Mouse (Mus musculus) CH12.LX (cell line): ENCODE data around the gene Kcnh2. TPM values are rescaled to one million over a fixed set of nuclear protein-coding genes. Genes with fewer than 3 reads are reported as not detected.

ENCODE experiments used
- DNase-seq: peaks from one replicate; pipeline ENCODE4 v3.0.0-alpha.2; 2013; ENCODE audit errors: extremely low read depth
- H3K27ac ChIP-seq: 2 replicates; pipeline ENCODE4 v1.5.1; 2012; ENCODE audit warnings: low read depth, mild to moderate bottlenecking, control low read depth, moderate library complexity; ENCODE audit not compliant: insufficient read depth
- H3K27me3 ChIP-seq: replicated peaks from 2 replicates; pipeline ENCODE3; 2012; ENCODE audit warnings: inconsistent platforms
- H3K36me3 ChIP-seq, 2 experiments: replicated peaks in 1 of 2; 2 replicates each; pipeline versions ENCODE3 to v1.6.1; 2012; ENCODE audit warnings: inconsistent platforms in 1 of 2, low read length in 1 of 2, mild to moderate bottlenecking in 1 of 2, mixed read lengths in 1 of 2, moderate library complexity in 1 of 2; ENCODE audit not compliant: control insufficient read depth in 1 of 2, insufficient read depth in 1 of 2
- H3K4me1 ChIP-seq, 2 experiments: 2 replicates each; pipeline ENCODE4 v1.6.1; 2012; ENCODE audit warnings: inconsistent platforms in 1 of 2, moderate library complexity in 1 of 2; ENCODE audit not compliant: insufficient read depth in 2 of 2, control insufficient read depth in 1 of 2
- H3K4me2 ChIP-seq: 2 replicates; pipeline ENCODE4 v1.6.1; 2012; ENCODE audit warnings: low read depth, mild to moderate bottlenecking, control low read depth; ENCODE audit not compliant: poor library complexity, insufficient read depth, severe bottlenecking
- H3K4me3 ChIP-seq, 3 experiments: fragments of 150-350 bp in 1 of 3; sonication (generic) in 1 of 3; replicated peaks in 1 of 3; 2 replicates each; pipeline versions ENCODE3 to v1.5.1; 2011 to 2012; ENCODE audit warnings: low read depth in 2 of 3, low read length in 2 of 3, mild to moderate bottlenecking in 2 of 3, moderate library complexity in 2 of 3, control low read depth in 1 of 3, improper control_type of control experiment in 1 of 3, inconsistent platforms in 1 of 3, mixed read lengths in 1 of 3; ENCODE audit not compliant: poor library complexity in 1 of 3
- H3K79me2 ChIP-seq: replicated peaks from 2 replicates; pipeline ENCODE4 v1.6.1; 2012; ENCODE audit warnings: mild to moderate bottlenecking, moderate library complexity; ENCODE audit not compliant: control insufficient read depth, poor library complexity, insufficient read depth, severe bottlenecking; ENCODE audit errors: extremely low read depth
- H3K9ac ChIP-seq: 2 replicates; pipeline ENCODE4 v1.6.1; 2012; ENCODE audit warnings: low read depth, mild to moderate bottlenecking, control low read depth, moderate library complexity; ENCODE audit not compliant: insufficient read depth
- H3K9me3 ChIP-seq: replicated peaks from 2 replicates; pipeline ENCODE3; 2012; ENCODE audit warnings: low read length, inconsistent platforms, mixed read lengths
- ELF1 ChIP-seq: IDR thresholded peaks from 2 replicates; pipeline ENCODE4 v1.6.1; 2014; ENCODE audit warnings: low read depth, mild to moderate bottlenecking, inconsistent platforms, low read length, improper control_type of control experiment
- EP300 ChIP-seq: IDR thresholded peaks from 2 replicates; pipeline ENCODE4 v1.6.1; 2011; ENCODE audit warnings: low read length, improper control_type of control experiment
- ETS1 ChIP-seq: conservative IDR thresholded peaks from 2 replicates; pipeline ENCODE4 v1.6.1; 2012; ENCODE audit warnings: low read depth, mild to moderate bottlenecking, inconsistent platforms, low read length, improper control_type of control experiment, moderate library complexity
- GABPA ChIP-seq: IDR thresholded peaks from 2 replicates; pipeline ENCODE4 v1.6.1; 2012; ENCODE audit warnings: low read depth, low read length, improper control_type of control experiment, inconsistent platforms; ENCODE audit not compliant: insufficient replicate concordance
- HCFC1 ChIP-seq: IDR thresholded peaks from 2 replicates; pipeline ENCODE4 v1.6.1; 2012; ENCODE audit warnings: low read depth, mild to moderate bottlenecking, inconsistent platforms, low read length, improper control_type of control experiment
- JUN ChIP-seq: IDR thresholded peaks from 2 replicates; pipeline ENCODE4 v1.6.1; 2011; ENCODE audit warnings: low read depth, mild to moderate bottlenecking, low read length, improper control_type of control experiment, moderate library complexity; ENCODE audit not compliant: insufficient read depth
- JUND ChIP-seq: conservative IDR thresholded peaks from 2 replicates; pipeline ENCODE4 v1.6.1; 2011; ENCODE audit warnings: low read depth, low read length, improper control_type of control experiment
- MAX ChIP-seq: IDR thresholded peaks from 2 replicates; pipeline ENCODE4 v1.6.1; 2011; ENCODE audit warnings: low read length, improper control_type of control experiment
- MEF2A ChIP-seq: IDR thresholded peaks from 2 replicates; pipeline ENCODE4 v1.6.1; 2014; ENCODE audit warnings: low read depth, mild to moderate bottlenecking, inconsistent platforms, low read length, improper control_type of control experiment, borderline replicate concordance
- MXI1 ChIP-seq: IDR thresholded peaks from 2 replicates; pipeline ENCODE4 v1.6.1; 2011; ENCODE audit warnings: mild to moderate bottlenecking, low read depth, low read length, improper control_type of control experiment
- MYC ChIP-seq: IDR thresholded peaks from 2 replicates; pipeline ENCODE4 v1.6.1; 2011; ENCODE audit warnings: low read depth, mild to moderate bottlenecking, improper control_type of control experiment, low read length
- NELFE ChIP-seq: IDR thresholded peaks from 2 replicates; pipeline ENCODE4 v1.6.1; 2011; ENCODE audit warnings: low read depth, low read length, improper control_type of control experiment
- POLR2A ChIP-seq: IDR thresholded peaks from 2 replicates; pipeline ENCODE4 v1.6.1; 2011; ENCODE audit warnings: low read depth, mild to moderate bottlenecking, improper control_type of control experiment, low read length
- POLR2AphosphoS2 ChIP-seq: IDR thresholded peaks from 2 replicates; pipeline ENCODE4 v1.6.1; 2011; ENCODE audit warnings: low read depth, low read length, improper control_type of control experiment
- TBP ChIP-seq: conservative IDR thresholded peaks from 2 replicates; pipeline ENCODE4 v1.6.1; 2011; ENCODE audit warnings: low read depth, low read length, improper control_type of control experiment
- TCF12 ChIP-seq: IDR thresholded peaks from 2 replicates; pipeline ENCODE4 v1.6.1; 2014; ENCODE audit warnings: low read depth, mild to moderate bottlenecking, inconsistent platforms, low read length, improper control_type of control experiment
- UBTF ChIP-seq: IDR thresholded peaks from 2 replicates; pipeline ENCODE4 v1.6.1; 2012; ENCODE audit warnings: low read depth, mild to moderate bottlenecking, inconsistent platforms, low read length, improper control_type of control experiment, moderate library complexity
- USF1 ChIP-seq: IDR thresholded peaks from 2 replicates; pipeline ENCODE4 v1.6.1; 2014; ENCODE audit warnings: low read depth, mild to moderate bottlenecking, inconsistent platforms, low read length, improper control_type of control experiment
- ZC3H11A ChIP-seq: IDR thresholded peaks from 2 replicates; pipeline ENCODE4 v1.6.1; 2012; ENCODE audit warnings: low read depth, mild to moderate bottlenecking, inconsistent platforms, low read length, improper control_type of control experiment
- ZNF384 ChIP-seq: IDR thresholded peaks from 2 replicates; pipeline ENCODE4 v1.6.1; 2012; ENCODE audit warnings: low read depth, low read length, improper control_type of control experiment, inconsistent platforms
- dilution Hi-C: fragments of 300-500 bp; cut with MboI; formaldehyde crosslinking; loops from 2 replicates; pipeline ENCODE4 v1.14.3; 2020; ENCODE audit warnings: low sequenced_read_pairs; ENCODE audit not compliant: extremely low pct_unique_long_range_greater_than_20kb, extremely low pct_ligation_motif_present
- in situ Hi-C: fragments of 300-500 bp; cut with MboI; formaldehyde crosslinking; loops from 3 replicates; pipeline ENCODE4 v1.14.3; 2019; ENCODE audit warnings: low sequenced_read_pairs, low pct_ligation_motif_present, low pct_unique_long_range_greater_than_20kb, mixed read lengths
- polyA plus RNA-seq: library from polyadenylated mRNA; unstranded; fragments of >175 nt; gene quantifications from 2 replicates; pipeline ENCODE4 v1.2.1, GENCODE M21; 2012; ENCODE audit warnings: low read depth; ENCODE audit not compliant: insufficient read length
- total RNA-seq, 2 experiments: library from RNA; depleted of rRNA; stranded (reverse); fragments of 300-350 nt in 1 of 2; fragments of >200 nt in 1 of 2; gene quantifications; 2 replicates each; pipeline ENCODE4 v1.2.3; 2012 to 2014

Gene Kcnh2
- total and polyA plus RNA-seq, 3 experiments: 0.30 to 2.8 (median 0.59) TPM

GRCm38 (mm10) chr5:24389011-24389657 lies 37.7 kb upstream of the Kcnh2 start (continued):
- TF ChIP-seq ZC3H11A (no peak), MEF2A (0 out of 2 replicates have a peak, but pooled peaks have one; percentile 16), POLR2AphosphoS2 (no peak), GABPA (no peak), MYC (peak; percentile 54; the same call in 1 of the 2 replicates)
- TF ChIP-seq, all 38 proteins: peak for 18

- TF ChIP-seq MAX: no peak
- TF ChIP-seq ETS1: no peak
- TF ChIP-seq POLR2AphosphoS2: no peak
- TF ChIP-seq UBTF: no peak
- TF ChIP-seq ZNF384: no peak
- TF ChIP-seq TCF12: no peak
- TF ChIP-seq MEF2A: no peak
- TF ChIP-seq ZC3H11A: no peak
- TF ChIP-seq ELF1: no peak
- no peak for TF ChIP-seq MYC
- TF ChIP-seq JUND: no peak
- no peak for TF ChIP-seq USF1
- TF ChIP-seq HCFC1: no peak
- TF ChIP-seq TBP: no peak
- TF ChIP-seq JUN: no peak
- no peak for TF ChIP-seq EP300
- TF ChIP-seq POLR2A: no peak
- TF ChIP-seq MXI1: no peak
- no peak for TF ChIP-seq NELFE
- Histone ChIP-seq H3K79me2 (no peaks in the 10 kb centered on the region), H3K9ac (no peak overlapping the region), H3K4me3 (no peak overlapping the region), H3K9me3 (peaks cover 11% of the 10 kb centered on the region), H3K4me2 (no peak overlapping the region), H3K27ac (no peak overlapping the region), H3K4me1 (peaks cover 18 to 57% of the 10 kb centered on the region in 2 experiments), H3K27me3 (no peaks in the 10 kb centered on the region), H3K36me3 (no peaks in the 10 kb centered on the region)
- in situ Hi-C loops: no loop called here
- DNase-seq: no peak
- dilution Hi-C loops: no loop called here
Measured at GRCm38 (mm10) chr5:24388246-24388915, 37.0 kb upstream of the Kcnh2 start.
